Mouse (Mus musculus): ENCODE data around the gene Stard9.

Gene Stard9

DNA sequence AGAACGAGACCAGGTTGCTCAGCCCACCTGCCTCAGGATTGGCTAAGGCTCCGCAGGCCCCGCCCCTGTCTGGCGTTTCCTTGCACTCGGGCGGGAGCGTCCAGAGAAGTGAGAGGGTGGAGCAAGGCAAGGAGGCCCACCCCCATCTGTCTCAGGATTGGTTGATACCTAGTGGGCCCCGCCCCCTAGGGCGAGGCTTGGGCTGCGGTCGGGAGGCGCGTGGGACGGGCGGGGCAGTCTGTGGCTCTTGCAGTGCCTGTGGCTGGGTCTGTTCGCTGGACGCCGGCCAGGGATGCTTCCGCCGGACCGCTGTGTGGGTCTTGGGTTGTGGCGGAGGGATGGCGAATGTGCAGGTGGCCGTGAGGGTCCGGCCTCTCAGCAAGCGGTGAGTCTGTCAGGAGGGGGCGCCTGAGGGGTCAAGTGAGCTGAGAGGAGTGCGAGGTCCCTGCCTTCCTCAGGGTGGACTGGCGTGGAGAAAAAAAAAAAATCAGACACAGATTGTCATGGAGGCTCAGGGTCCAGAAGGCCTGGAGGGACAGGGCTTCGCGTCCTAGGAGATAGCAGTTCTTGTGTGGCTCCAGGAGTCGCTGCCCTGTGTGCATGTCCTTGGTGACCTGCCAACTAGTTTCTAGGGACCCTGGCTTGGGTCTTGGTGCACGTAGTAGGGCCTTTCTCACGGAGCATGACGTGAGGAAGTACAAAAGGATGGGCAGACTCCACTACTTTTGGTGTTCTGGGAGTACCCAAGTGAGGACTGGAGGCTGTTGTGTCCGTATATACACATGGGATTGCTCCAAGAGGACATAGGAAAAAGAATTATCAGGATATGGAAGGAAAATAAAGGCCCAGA is at the start of gene Stard9:
Gene Stard9, plus strand, starts transcription at position 236 of the 850 bp plus-strand sequence.
- Histone ChIP-seq H3K4me1 (replicated peaks; ENCODE audit: low read depth, low read length) (peaks cover 20% of the 10 kb centered on the region), H3K27me3 (ENCODE audit: insufficient read depth, low read length) (peaks cover 5% of the 10 kb centered on the region; the same call in 1 of the 2 replicates), H3K36me3 (ENCODE audit: insufficient read depth, low read length) (no peaks in the 10 kb centered on the region), H3K4me3 (replicated peaks; ENCODE audit: low read length) (peak within 1 kb of the TSS; percentile 88), H3K9me3 (ENCODE audit: low read length) (no peaks in the 10 kb centered on the region)
- TF ChIP-seq NANOG (IDR thresholded peaks at IDR 0.05; ENCODE audit: borderline replicate concordance, low read length) (no peak), POU5F1 (IDR thresholded peaks at IDR 0.05; ENCODE audit: borderline replicate concordance, low read length) (no peak), CTCF (conservative IDR thresholded peaks at IDR 0.05; ENCODE audit: low read length) (no peak)

DNA sequence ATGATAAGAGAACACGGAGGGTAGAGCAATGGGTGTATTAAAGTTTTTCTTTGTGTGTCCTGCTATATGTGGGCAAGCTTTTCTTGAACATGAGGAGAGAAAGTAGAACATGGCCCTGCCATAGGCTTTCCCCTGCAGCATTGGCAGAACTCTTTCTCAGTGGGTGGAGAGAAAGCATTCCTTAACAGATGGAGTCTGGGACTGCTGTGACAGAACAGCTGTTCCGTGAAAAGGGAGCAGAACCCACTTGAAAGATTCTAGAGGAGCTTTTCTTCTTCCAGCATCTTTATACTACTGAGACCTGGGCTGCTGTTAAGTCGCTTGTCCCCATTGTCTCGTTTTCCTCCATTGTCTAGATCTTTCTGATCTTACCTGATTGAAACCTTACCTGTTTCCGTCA is 39.2 kb upstream of the Stard9 start:
- H3K27me3 ChIP-seq (ENCODE audit: insufficient read depth, low read length) = no peaks in the 10 kb centered on the region
- H3K36me3 ChIP-seq (ENCODE audit: insufficient read depth, low read length) = peaks cover 33% of the 10 kb centered on the region
- H3K4me3 ChIP-seq (replicated peaks; ENCODE audit: low read length) = no peak overlapping the region
- no peaks in the 10 kb centered on the region for H3K9me3 ChIP-seq (ENCODE audit: low read length)
- TF ChIP-seq CTCF (conservative IDR thresholded peaks at IDR 0.05; ENCODE audit: low read length) (no peak), POU5F1 (IDR thresholded peaks at IDR 0.05; ENCODE audit: borderline replicate concordance, low read length) (no peak), NANOG (IDR thresholded peaks at IDR 0.05; ENCODE audit: borderline replicate concordance, low read length) (no peak)
- H3K4me1 ChIP-seq (replicated peaks; ENCODE audit: low read depth, low read length) = no peaks in the 10 kb centered on the region

GRCm38 (mm10) chr2:120592227-120592626 is 36.7 kb upstream of the Stard9 start:
- H3K9me3 ChIP-seq (ENCODE audit: low read length) = no peaks in the 10 kb centered on the region
- no peak for TF ChIP-seq POU5F1 (IDR thresholded peaks at IDR 0.05; ENCODE audit: borderline replicate concordance, low read length)
- TF ChIP-seq CTCF (conservative IDR thresholded peaks at IDR 0.05; ENCODE audit: low read length) = no peak
- no peak for TF ChIP-seq NANOG (IDR thresholded peaks at IDR 0.05; ENCODE audit: borderline replicate concordance, low read length)
- no peak overlapping the region for H3K4me3 ChIP-seq (replicated peaks; ENCODE audit: low read length)
- H3K27me3 ChIP-seq (ENCODE audit: insufficient read depth, low read length) = no peaks in the 10 kb centered on the region
- H3K4me1 ChIP-seq (replicated peaks; ENCODE audit: low read depth, low read length) = no peaks in the 10 kb centered on the region
- peaks cover 38% of the 10 kb centered on the region for H3K36me3 ChIP-seq (ENCODE audit: insufficient read depth, low read length)

GRCm38 (mm10) chr2:120597734-120598133 is 31.2 kb upstream of the Stard9 start:
- TF ChIP-seq CTCF (conservative IDR thresholded peaks at IDR 0.05; ENCODE audit: low read length) = no peak
- TF ChIP-seq NANOG (IDR thresholded peaks at IDR 0.05; ENCODE audit: borderline replicate concordance, low read length) = no peak
- TF ChIP-seq POU5F1 (IDR thresholded peaks at IDR 0.05; ENCODE audit: borderline replicate concordance, low read length) = no peak
- Histone ChIP-seq H3K9me3 (ENCODE audit: low read length) (no peaks in the 10 kb centered on the region), H3K27me3 (ENCODE audit: insufficient read depth, low read length) (no peaks in the 10 kb centered on the region), H3K4me3 (replicated peaks; ENCODE audit: low read length) (no peak overlapping the region), H3K4me1 (replicated peaks; ENCODE audit: low read depth, low read length) (no peaks in the 10 kb centered on the region), H3K36me3 (ENCODE audit: insufficient read depth, low read length) (peaks cover 58% of the 10 kb centered on the region)

- Histone ChIP-seq H3K9me3 (ENCODE audit: low read length) (no peaks in the 10 kb centered on the region), H3K36me3 (ENCODE audit: insufficient read depth, low read length) (peaks cover 62% of the 10 kb centered on the region)
- TF ChIP-seq NANOG (IDR thresholded peaks at IDR 0.05; ENCODE audit: borderline replicate concordance, low read length) (no peak), CTCF (conservative IDR thresholded peaks at IDR 0.05; ENCODE audit: low read length) (no peak), POU5F1 (IDR thresholded peaks at IDR 0.05; ENCODE audit: borderline replicate concordance, low read length) (no peak)
Measured at GRCm38 (mm10) chr2:120599506-120599905, 29.4 kb upstream of the Stard9 start.

GRCm38 (mm10) chr2:120606021-120606690 is 22.8 kb upstream of the Stard9 start:
- Histone ChIP-seq H3K36me3 (ENCODE audit: insufficient read depth, low read length) (peaks cover 36% of the 10 kb centered on the region), H3K27me3 (ENCODE audit: insufficient read depth, low read length) (no peaks in the 10 kb centered on the region), H3K9me3 (ENCODE audit: low read length) (no peaks in the 10 kb centered on the region), H3K4me3 (replicated peaks; ENCODE audit: low read length) (no peak overlapping the region), H3K4me1 (replicated peaks; ENCODE audit: low read depth, low read length) (peaks cover 18% of the 10 kb centered on the region)
- TF ChIP-seq CTCF (conservative IDR thresholded peaks at IDR 0.05; ENCODE audit: low read length) (peak; percentile 28), NANOG (IDR thresholded peaks at IDR 0.05; ENCODE audit: borderline replicate concordance, low read length) (no peak), POU5F1 (IDR thresholded peaks at IDR 0.05; ENCODE audit: borderline replicate concordance, low read length) (no peak)

More at GRCm38 (mm10) chr2:120599506-120599905, 29.4 kb upstream of the Stard9 start:
- no peak overlapping the region for H3K4me3 ChIP-seq (replicated peaks; ENCODE audit: low read length)
- no peaks in the 10 kb centered on the region for H3K27me3 ChIP-seq (ENCODE audit: insufficient read depth, low read length)
- H3K4me1 ChIP-seq (replicated peaks; ENCODE audit: low read depth, low read length) = no peaks in the 10 kb centered on the region

GRCm38 (mm10) chr2:120608830-120609723 is 19.8 kb upstream of the Stard9 start, which contains the start of the genes Haus2 and Lrrc57:
Gene Haus2, plus strand, starts transcription at chr2:120609383.
Gene Lrrc57, minus strand, starts transcription at chr2:120609520.
- Histone ChIP-seq H3K36me3 (ENCODE audit: insufficient read depth, low read length) (peaks cover 48% of the 10 kb centered on the region), H3K27me3 (ENCODE audit: insufficient read depth, low read length) (no peaks in the 10 kb centered on the region), H3K9me3 (ENCODE audit: low read length) (no peaks in the 10 kb centered on the region), H3K4me3 (replicated peaks; ENCODE audit: low read length) (peak within 1 kb of the TSS; percentile 97), H3K4me1 (replicated peaks; ENCODE audit: low read depth, low read length) (peaks cover 30% of the 10 kb centered on the region)
- TF ChIP-seq CTCF (conservative IDR thresholded peaks at IDR 0.05; ENCODE audit: low read length) (no peak), POU5F1 (IDR thresholded peaks at IDR 0.05; ENCODE audit: borderline replicate concordance, low read length) (no peak), NANOG (IDR thresholded peaks at IDR 0.05; ENCODE audit: borderline replicate concordance, low read length) (no peak)
